Mouse (Mus musculus) testis, postnatal 14 days (tissue): Measurements from ENCODE around the gene Gm21294.
A peak's percentile ranks its signal among the peaks of the same experiment; 100 is the strongest.
"Not testable (repeated sequence)": the region's sequence is repeated elsewhere in the genome, so short reads cannot be mapped to it uniquely, and the experiment has no call there.

Experiments used
- DNase-seq: peaks from one replicate; pipeline ENCODE4 v3.0.0; 2021; ENCODE audit warnings: low spot score

Gm21294 gene

DNA sequence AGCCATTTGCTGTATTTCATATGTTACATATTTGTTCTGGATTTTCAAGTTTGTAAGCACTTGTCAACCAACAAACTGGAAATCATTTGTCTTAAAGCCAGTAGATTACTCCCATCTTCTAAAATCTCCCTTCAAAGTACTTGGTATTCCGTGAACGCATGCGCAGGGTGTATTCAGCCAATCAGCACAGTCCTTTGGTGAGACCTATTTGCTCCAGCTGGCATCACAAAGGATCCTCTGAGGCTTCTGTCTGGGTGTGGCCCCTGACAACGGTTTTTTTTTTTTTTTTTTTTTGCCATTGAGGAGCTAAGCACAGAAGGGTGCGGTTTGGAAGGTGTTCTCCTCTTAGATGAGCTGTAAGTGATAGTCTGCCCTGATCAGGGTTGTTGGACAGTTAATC, at the start of gene Gm21294:
Gene Gm21294, plus strand, starts transcription at position 301 of the 400 bp plus-strand sequence.
- not testable (repeated sequence) for DNase-seq

GRCm38 (mm10) chrY:89126246-89126645, 73.6 kb downstream of the Gm21294 start:
- peak; percentile 2 for DNase-seq
